Mouse (Mus musculus) bone marrow macrophage, adult 2 months (primary cell): Measurements from ENCODE around the gene Smim20. TPM values are rescaled to one million over a fixed set of nuclear protein-coding genes. Genes with fewer than 3 reads are reported as not detected.

ENCODE experiments used
- H3K27ac ChIP-seq: 2 replicates; pipeline ENCODE4 v1.5.1; 2012; ENCODE audit warnings: low read depth, low read length; ENCODE audit not compliant: insufficient read depth
- H3K4me1 ChIP-seq: 2 replicates; pipeline ENCODE4 v1.6.1; 2012; ENCODE audit warnings: low read length; ENCODE audit not compliant: control insufficient read depth, insufficient read depth
- H3K4me3 ChIP-seq: 2 replicates; pipeline ENCODE4 v1.5.1; 2012; ENCODE audit warnings: mild to moderate bottlenecking, low read length, moderate library complexity; ENCODE audit not compliant: insufficient read depth
- CTCF ChIP-seq: IDR thresholded peaks from 2 replicates; pipeline ENCODE4 v1.5.1; 2012; ENCODE audit warnings: low read depth, mild to moderate bottlenecking, low read length, moderate library complexity
- POLR2A ChIP-seq: IDR thresholded peaks from 2 replicates; pipeline ENCODE4 v1.6.1; 2012; ENCODE audit warnings: mild to moderate bottlenecking, low read depth, low read length, borderline replicate concordance
- polyA plus RNA-seq: library from polyadenylated mRNA; stranded (reverse); fragments of >200 nt; gene quantifications from 2 replicates; pipeline ENCODE4 v1.2.4, GENCODE M21; 2012; ENCODE audit not compliant: missing spikeins, insufficient read depth, insufficient read length

Gene Smim20
- polyA plus RNA-seq, 1 experiment: 42.0 TPM

GRCm38 (mm10) chr5:53242865-53243499 lies 23.9 kb upstream of the Smim20 start:
- H3K4me1 ChIP-seq: no peaks in the 10 kb centered on the region
- no peak overlapping the region for H3K4me3 ChIP-seq
- no peak overlapping the region for H3K27ac ChIP-seq
- TF ChIP-seq POLR2A (no peak), CTCF (no peak)

GRCm38 (mm10) chr5:53243933-53244332 lies 22.9 kb upstream of the Smim20 start:
- Histone ChIP-seq H3K4me3 (no peak overlapping the region), H3K27ac (no peak overlapping the region)
- no peak for TF ChIP-seq CTCF
- no peak for TF ChIP-seq POLR2A

GRCm38 (mm10) chr5:53248499-53248898 lies 18.4 kb upstream of the Smim20 start:
- no peak overlapping the region for H3K4me3 ChIP-seq
- no peak overlapping the region for H3K27ac ChIP-seq
- H3K4me1 ChIP-seq: no peaks in the 10 kb centered on the region
- no peak for TF ChIP-seq CTCF
- TF ChIP-seq POLR2A: no peak

More at GRCm38 (mm10) chr5:53243933-53244332, 22.9 kb upstream of the Smim20 start:
- H3K4me1 ChIP-seq: no peaks in the 10 kb centered on the region

- TF ChIP-seq POLR2A: no peak
- TF ChIP-seq CTCF: no peak
- H3K27ac ChIP-seq: no peak overlapping the region
- H3K4me3 ChIP-seq: no peak overlapping the region
Measured at GRCm38 (mm10) chr5:53249431-53250061, 17.3 kb upstream of the Smim20 start.

GRCm38 (mm10) chr5:53254154-53254553 lies 12.7 kb upstream of the Smim20 start:
- Histone ChIP-seq H3K27ac (no peak overlapping the region), H3K4me3 (no peak overlapping the region), H3K4me1 (no peaks in the 10 kb centered on the region)
- no peak for TF ChIP-seq CTCF
- TF ChIP-seq POLR2A: no peak

More at GRCm38 (mm10) chr5:53249431-53250061, 17.3 kb upstream of the Smim20 start:
- no peaks in the 10 kb centered on the region for H3K4me1 ChIP-seq

GRCm38 (mm10) chr5:53254821-53255220 lies 12.1 kb upstream of the Smim20 start:
- Histone ChIP-seq H3K4me3 (no peak overlapping the region), H3K27ac (no peak overlapping the region), H3K4me1 (no peaks in the 10 kb centered on the region)
- no peak for TF ChIP-seq POLR2A
- no peak for TF ChIP-seq CTCF

- H3K4me3 ChIP-seq: peak overlapping the region; percentile 38
- H3K4me1 ChIP-seq: no peaks in the 10 kb centered on the region
- H3K27ac ChIP-seq: no peak overlapping the region
- no peak for TF ChIP-seq CTCF
- no peak for TF ChIP-seq POLR2A
Measured at GRCm38 (mm10) chr5:53258038-53258786, 8.7 kb upstream of the Smim20 start.

- H3K4me3 ChIP-seq: no peak overlapping the region
- TF ChIP-seq POLR2A (no peak), CTCF (no peak)
- no peaks in the 10 kb centered on the region for H3K4me1 ChIP-seq
- H3K27ac ChIP-seq: no peak overlapping the region
Measured at GRCm38 (mm10) chr5:53259894-53260293, 7.0 kb upstream of the Smim20 start.

- H3K4me3 ChIP-seq: no peak overlapping the region
- no peak overlapping the region for H3K27ac ChIP-seq
- TF ChIP-seq CTCF (no peak), POLR2A (no peak)
- H3K4me1 ChIP-seq: no peaks in the 10 kb centered on the region
Measured at GRCm38 (mm10) chr5:53261999-53262398, 4.9 kb upstream of the Smim20 start.

- TF ChIP-seq CTCF (no peak), POLR2A (no peak)
- Histone ChIP-seq H3K27ac (no peak overlapping the region), H3K4me1 (peaks cover 9% of the 10 kb centered on the region), H3K4me3 (no peak overlapping the region)
Measured at GRCm38 (mm10) chr5:53264061-53264460, 2.8 kb upstream of the Smim20 start.
